Comparison of ENCODE assay signal across 23 mouse cellular contexts in genomic region chr9:122826743-122827142, GRCm38 (mm10). TPM values are rescaled to one million over a fixed set of nuclear protein-coding genes. Genes with fewer than 3 reads are reported as not detected.
"Had no signal": no experiment of that assay in that cellular context is flagged by ENCODE, and none has a peak within 500 bp of the region (broad histone marks: within the 10 kb centered on the region; RNA-seq: fewer than 3 reads in every experiment).

No protein-coding gene starts in this region.

- H3K9ac ChIP-seq: lung, embryonic 14.5 days; midbrain, embryonic 12.5 days; neural tube, embryonic 13.5 days; neural tube, embryonic 15.5 days had no signal

- H3K4me3 ChIP-seq: midbrain, embryonic 10.5 days; midbrain, embryonic 12.5 days; myocyte; neural tube, embryonic 13.5 days; neural tube, embryonic 15.5 days had no signal

- H3K27me3 ChIP-seq: midbrain, embryonic 12.5 days; neural tube, embryonic 13.5 days; neural tube, embryonic 15.5 days had no signal

- H3K4me2 ChIP-seq: lung, embryonic 14.5 days; midbrain, embryonic 12.5 days; neural tube, embryonic 13.5 days; neural tube, embryonic 15.5 days had no signal

- ATAC-seq: midbrain, embryonic 16.5 days had no signal

- DNase-seq: lung, adult 18-20 months; lung, embryonic 14.5 days; lung, postnatal 10 days; lung, postnatal 4 days; midbrain, embryonic 14.5 days; retina, postnatal 1 day; right cerebral cortex, adult 18-20 months; right cerebral cortex, postnatal 25 days; right cerebral cortex, postnatal 4 days; spleen, adult 18-20 months; thymus, adult 18-20 months; thymus, postnatal 14 days; thymus, postnatal 36 days had no signal

- H3K27ac ChIP-seq: midbrain, embryonic 10.5 days; midbrain, embryonic 12.5 days; neural tube, embryonic 13.5 days; neural tube, embryonic 15.5 days had no signal

- H3K9me3 ChIP-seq: midbrain, embryonic 10.5 days; midbrain, embryonic 12.5 days; neural tube, embryonic 13.5 days; neural tube, embryonic 15.5 days had no signal

- H3K4me1 ChIP-seq: midbrain, embryonic 10.5 days; midbrain, embryonic 12.5 days; neural tube, embryonic 13.5 days; neural tube, embryonic 15.5 days had no signal

RNA-seq across cellular contexts. Expression of gene Gm35549, which starts 17.1 kb away (rescaled TPM):
- total RNA-seq: megakaryocyte, adult 5-6 weeks; megakaryocyte-erythroid progenitor cell, adult 5-6 weeks had no signal
- polyA plus RNA-seq: midbrain, embryonic 10.5 days; midbrain, embryonic 16.5 days; neural tube, embryonic 13.5 days; small intestine, adult 2 months; thymus, postnatal 0 days had no signal
